Mouse (Mus musculus): ENCODE measurements at regions not wholly inside any gene's neighbourhood (a gene's known extent, or its start where the extent isn't known, plus 50 kb on each side); places are given as distances from the start of the nearest gene placed in this dataset.

DNA sequence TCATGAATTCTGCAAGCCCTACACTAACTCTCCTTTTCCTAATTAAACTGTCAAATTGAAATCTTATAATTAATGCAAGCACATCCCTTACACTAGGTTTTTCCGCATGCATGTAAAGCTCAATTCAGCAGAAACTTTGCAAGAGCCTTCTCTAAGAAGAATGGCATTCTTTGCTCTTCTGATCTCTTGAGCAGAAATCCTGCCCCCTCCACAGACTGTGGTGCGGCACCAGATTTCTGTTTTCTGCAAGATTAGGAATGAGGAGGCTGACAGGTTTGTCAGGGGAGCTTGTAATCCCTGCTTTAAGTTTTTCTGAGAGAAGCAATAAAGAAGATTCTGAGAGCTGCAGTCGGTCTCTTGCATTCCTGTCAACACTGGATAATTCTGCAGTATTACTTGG lies 482.3 kb downstream of the Cetn3 start:
- Histone ChIP-seq H3K36me3 (ENCODE audit: control insufficient read depth, insufficient read depth, low read length) (no peaks in the 10 kb centered on the region), H3K4me1 (ENCODE audit: control insufficient read depth, insufficient read depth, low read length) (no peaks in the 10 kb centered on the region), H3K27me3 (replicated peaks; ENCODE audit: control insufficient read depth, insufficient read depth, low read length) (no peaks in the 10 kb centered on the region), H3K27ac (ENCODE audit: insufficient read depth, low read depth, low read length) (no peak overlapping the region), H3K4me3 (ENCODE audit: insufficient read depth, low read depth, low read length) (no peak overlapping the region)
- WGBS = 57% methylated on average over 3 of the region's 3 CpGs
- TF ChIP-seq CTCF (conservative IDR thresholded peaks at IDR 0.05; ENCODE audit: insufficient read depth, insufficient read length, low read depth, low read length) = no peak
- no peak for TF ChIP-seq POLR2A (IDR thresholded peaks at IDR 0.05; ENCODE audit: low read depth, low read length)
- DNase-seq = no peak

DNA sequence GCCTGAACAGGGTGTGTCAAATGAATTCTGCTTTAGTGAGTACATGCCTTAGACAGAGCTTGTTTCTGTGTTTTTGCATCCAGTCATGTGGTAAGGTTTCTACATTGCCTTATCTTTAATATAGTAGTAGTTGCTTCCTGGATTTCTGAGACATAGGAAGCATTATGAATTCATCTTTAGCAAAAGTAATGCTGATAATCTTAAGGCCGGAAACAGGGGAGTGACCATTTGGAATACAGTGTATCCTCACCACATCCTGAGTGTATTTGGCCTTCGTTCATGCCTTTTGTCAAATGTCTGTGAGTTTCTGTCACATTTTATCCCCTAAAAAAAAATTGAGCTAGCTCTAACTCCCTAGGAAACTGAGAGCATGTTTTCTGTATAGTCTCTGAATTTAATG lies 482.9 kb downstream of the Cetn3 start:
- Histone ChIP-seq H3K4me1 (ENCODE audit: control insufficient read depth, insufficient read depth, low read length) (no peaks in the 10 kb centered on the region), H3K4me3 (ENCODE audit: insufficient read depth, low read depth, low read length) (no peak overlapping the region), H3K27ac (ENCODE audit: insufficient read depth, low read depth, low read length) (no peak overlapping the region), H3K27me3 (replicated peaks; ENCODE audit: control insufficient read depth, insufficient read depth, low read length) (no peaks in the 10 kb centered on the region), H3K36me3 (ENCODE audit: control insufficient read depth, insufficient read depth, low read length) (no peaks in the 10 kb centered on the region)
- 60% methylated on average over 2 of the region's 2 CpGs for WGBS
- DNase-seq = peak; percentile 59
- TF ChIP-seq CTCF (conservative IDR thresholded peaks at IDR 0.05; ENCODE audit: insufficient read depth, insufficient read length, low read depth, low read length) = no peak
- no peak for TF ChIP-seq POLR2A (IDR thresholded peaks at IDR 0.05; ENCODE audit: low read depth, low read length)

DNA sequence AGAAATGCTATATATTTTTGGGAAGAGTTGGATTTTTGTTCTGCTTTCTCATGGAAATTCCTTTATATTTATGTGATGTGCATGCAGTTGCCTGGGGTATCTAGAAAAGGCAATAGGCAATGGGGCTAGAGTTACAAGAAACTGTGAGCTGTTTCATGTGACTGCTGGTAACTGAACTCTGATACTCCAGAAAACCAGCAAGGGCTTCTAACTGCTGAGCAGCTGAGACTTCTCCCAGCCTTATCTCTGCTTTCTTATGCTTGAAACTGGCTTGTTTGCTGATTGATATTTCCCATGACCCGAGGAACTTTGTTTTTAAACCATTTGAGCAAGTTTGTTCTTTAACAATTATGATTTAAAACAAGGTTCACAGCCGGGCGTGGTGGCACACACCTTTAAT lies 491.9 kb downstream of the Cetn3 start:
- Histone ChIP-seq H3K27me3 (replicated peaks; ENCODE audit: control insufficient read depth, insufficient read depth, low read length) (no peaks in the 10 kb centered on the region), H3K36me3 (ENCODE audit: control insufficient read depth, insufficient read depth, low read length) (no peaks in the 10 kb centered on the region), H3K27ac (ENCODE audit: insufficient read depth, low read depth, low read length) (no peak overlapping the region), H3K4me3 (ENCODE audit: insufficient read depth, low read depth, low read length) (no peak overlapping the region), H3K4me1 (ENCODE audit: control insufficient read depth, insufficient read depth, low read length) (no peaks in the 10 kb centered on the region)
- 70% methylated on average over 3 of the region's 3 CpGs for WGBS
- no peak for TF ChIP-seq CTCF (conservative IDR thresholded peaks at IDR 0.05; ENCODE audit: insufficient read depth, insufficient read length, low read depth, low read length)
- no peak for TF ChIP-seq POLR2A (IDR thresholded peaks at IDR 0.05; ENCODE audit: low read depth, low read length)
- no peak for DNase-seq

DNA sequence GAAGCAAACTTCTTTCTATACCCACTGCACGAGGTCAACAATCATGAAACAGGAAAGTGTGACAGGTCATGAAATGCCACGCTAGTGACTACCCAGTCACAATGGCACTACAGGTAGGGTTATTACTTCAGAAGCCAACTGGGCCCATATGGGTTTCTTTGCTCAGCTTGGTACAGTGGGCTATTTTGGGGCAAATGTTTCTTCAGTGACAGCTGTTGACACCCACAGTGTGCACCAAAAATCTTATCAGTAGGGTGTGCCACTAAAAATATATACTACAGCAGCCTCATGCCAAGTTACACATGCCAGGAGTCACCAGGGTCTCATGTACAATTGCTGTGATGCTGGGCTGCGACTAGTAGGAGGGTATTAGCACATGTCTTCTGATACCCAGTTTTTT lies 493.1 kb downstream of the Cetn3 start:
- WGBS = 82% methylated on average over 3 of the region's 3 CpGs

DNA sequence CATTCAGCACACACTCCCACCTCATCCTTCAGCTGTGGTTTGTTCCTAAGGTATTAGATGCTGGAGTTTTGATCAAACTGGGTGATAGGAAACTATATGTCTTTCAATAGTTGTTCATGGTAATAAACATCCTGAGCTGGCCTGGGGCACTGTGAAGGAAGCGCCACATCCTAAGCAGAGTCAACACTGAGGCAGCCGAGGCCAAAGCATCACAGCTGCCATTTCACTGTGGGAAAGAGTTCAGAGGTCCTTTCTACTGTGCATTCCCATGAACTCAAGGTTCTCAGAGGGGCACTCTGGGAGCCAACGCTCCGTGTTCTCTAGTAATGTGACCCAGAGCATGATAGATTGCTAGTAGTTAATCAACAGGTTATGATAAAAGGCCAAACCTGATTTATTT lies 497.9 kb downstream of the Cetn3 start:
- H3K4me1 ChIP-seq (ENCODE audit: control insufficient read depth, insufficient read depth, low read length) = no peaks in the 10 kb centered on the region
- no peaks in the 10 kb centered on the region for H3K36me3 ChIP-seq (ENCODE audit: control insufficient read depth, insufficient read depth, low read length)
- WGBS = 32% methylated on average over 4 of the region's 4 CpGs
- H3K27ac ChIP-seq (ENCODE audit: insufficient read depth, low read depth, low read length) = no peak overlapping the region
- H3K4me3 ChIP-seq (ENCODE audit: insufficient read depth, low read depth, low read length) = no peak overlapping the region
- TF ChIP-seq POLR2A (IDR thresholded peaks at IDR 0.05; ENCODE audit: low read depth, low read length) (no peak), CTCF (conservative IDR thresholded peaks at IDR 0.05; ENCODE audit: insufficient read depth, insufficient read length, low read depth, low read length) (no peak)
- no peak for DNase-seq
- no peaks in the 10 kb centered on the region for H3K27me3 ChIP-seq (replicated peaks; ENCODE audit: control insufficient read depth, insufficient read depth, low read length)

More for the DNA sequence above, 493.1 kb downstream of the Cetn3 start:
- Histone ChIP-seq H3K27ac (ENCODE audit: insufficient read depth, low read depth, low read length) (no peak overlapping the region), H3K36me3 (ENCODE audit: control insufficient read depth, insufficient read depth, low read length) (no peaks in the 10 kb centered on the region), H3K4me3 (ENCODE audit: insufficient read depth, low read depth, low read length) (no peak overlapping the region), H3K27me3 (replicated peaks; ENCODE audit: control insufficient read depth, insufficient read depth, low read length) (no peaks in the 10 kb centered on the region), H3K4me1 (ENCODE audit: control insufficient read depth, insufficient read depth, low read length) (no peaks in the 10 kb centered on the region)
- no peak for DNase-seq
- TF ChIP-seq POLR2A (IDR thresholded peaks at IDR 0.05; ENCODE audit: low read depth, low read length) = no peak
- no peak for TF ChIP-seq CTCF (conservative IDR thresholded peaks at IDR 0.05; ENCODE audit: insufficient read depth, insufficient read length, low read depth, low read length)

DNA sequence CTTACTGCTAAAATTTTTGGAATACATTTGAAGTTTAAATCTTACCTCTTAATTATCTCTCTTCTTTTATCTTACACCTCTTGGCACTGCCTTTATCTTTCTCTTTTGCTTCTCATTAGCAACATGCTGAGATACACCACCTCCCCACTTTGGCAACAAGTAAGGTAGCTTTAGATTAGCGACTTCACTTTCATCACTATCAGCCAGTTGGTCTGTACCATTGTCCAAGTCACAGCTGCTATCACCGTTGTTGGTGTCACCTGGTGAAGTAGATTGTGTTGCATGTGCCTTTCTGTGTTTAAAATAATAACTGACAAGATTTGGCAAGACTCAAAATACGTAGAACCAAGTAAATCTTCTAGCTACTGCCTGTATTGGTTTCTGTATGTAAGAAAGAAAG lies 513.0 kb downstream of the Cetn3 start:
- no peaks in the 10 kb centered on the region for H3K36me3 ChIP-seq (ENCODE audit: control insufficient read depth, insufficient read depth, low read length)
- H3K27me3 ChIP-seq (replicated peaks; ENCODE audit: control insufficient read depth, insufficient read depth, low read length) = no peaks in the 10 kb centered on the region
- no peak overlapping the region for H3K4me3 ChIP-seq (ENCODE audit: insufficient read depth, low read depth, low read length)
- no peak overlapping the region for H3K27ac ChIP-seq (ENCODE audit: insufficient read depth, low read depth, low read length)
- DNase-seq = no peak
- TF ChIP-seq CTCF (conservative IDR thresholded peaks at IDR 0.05; ENCODE audit: insufficient read depth, insufficient read length, low read depth, low read length) (no peak), POLR2A (IDR thresholded peaks at IDR 0.05; ENCODE audit: low read depth, low read length) (no peak)
- no peaks in the 10 kb centered on the region for H3K4me1 ChIP-seq (ENCODE audit: control insufficient read depth, insufficient read depth, low read length)
- WGBS = 62% methylated on average over 3 of the region's 3 CpGs

DNA sequence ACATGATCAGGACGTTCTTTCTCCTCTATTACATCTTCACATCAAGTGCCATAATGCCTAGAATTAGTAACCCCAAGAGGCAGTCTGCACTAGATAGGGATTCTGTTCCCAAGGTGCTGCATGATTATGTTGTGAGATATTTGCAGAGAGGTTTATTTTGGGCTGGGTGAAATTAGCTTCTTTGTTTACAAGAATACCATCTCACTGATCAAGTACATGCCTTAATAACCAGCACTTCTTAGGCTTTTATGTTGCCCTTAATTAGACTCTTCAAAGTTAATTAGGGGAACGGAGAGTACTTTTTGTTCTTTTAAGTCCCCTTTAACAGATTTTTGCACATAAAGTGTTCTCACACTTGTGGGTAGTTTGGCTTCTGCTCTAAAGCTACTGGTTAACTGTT lies 521.4 kb downstream of the Cetn3 start:
- no peak overlapping the region for H3K4me3 ChIP-seq (ENCODE audit: insufficient read depth, low read depth, low read length)
- WGBS = 50% methylated on average over 2 of the region's 2 CpGs
- TF ChIP-seq CTCF (conservative IDR thresholded peaks at IDR 0.05; ENCODE audit: insufficient read depth, insufficient read length, low read depth, low read length) (no peak), POLR2A (IDR thresholded peaks at IDR 0.05; ENCODE audit: low read depth, low read length) (no peak)
- H3K27ac ChIP-seq (ENCODE audit: insufficient read depth, low read depth, low read length) = no peak overlapping the region
- DNase-seq = no peak
- no peaks in the 10 kb centered on the region for H3K27me3 ChIP-seq (replicated peaks; ENCODE audit: control insufficient read depth, insufficient read depth, low read length)
- H3K36me3 ChIP-seq (ENCODE audit: control insufficient read depth, insufficient read depth, low read length) = no peaks in the 10 kb centered on the region
- H3K4me1 ChIP-seq (ENCODE audit: control insufficient read depth, insufficient read depth, low read length) = no peaks in the 10 kb centered on the region

DNA sequence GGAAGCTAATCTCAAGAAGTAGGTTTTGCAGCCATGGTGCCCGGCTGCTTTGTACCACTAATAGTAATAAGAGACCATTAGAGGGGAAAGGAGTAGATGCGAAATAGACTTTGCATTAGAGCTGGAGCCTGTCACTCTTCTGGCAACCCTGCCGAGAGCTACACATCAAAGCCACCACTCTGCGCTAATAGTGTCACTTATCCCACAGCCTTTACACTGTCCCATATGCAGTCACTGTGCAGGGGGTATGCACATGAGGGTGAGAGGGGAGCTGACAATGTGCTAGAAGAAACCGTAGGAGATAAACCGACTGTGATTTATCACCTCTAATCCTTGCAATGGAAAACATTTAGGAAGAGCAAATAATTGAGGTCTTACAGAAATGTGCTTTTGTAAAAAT lies 522.2 kb downstream of the Cetn3 start:
- DNase-seq = no peak

More for the DNA sequence above, 522.2 kb downstream of the Cetn3 start:
- H3K4me3 ChIP-seq (ENCODE audit: insufficient read depth, low read depth, low read length) = no peak overlapping the region
- WGBS = 47% methylated on average over 6 of the region's 6 CpGs
- no peaks in the 10 kb centered on the region for H3K27me3 ChIP-seq (replicated peaks; ENCODE audit: control insufficient read depth, insufficient read depth, low read length)
- TF ChIP-seq POLR2A (IDR thresholded peaks at IDR 0.05; ENCODE audit: low read depth, low read length) (no peak), CTCF (conservative IDR thresholded peaks at IDR 0.05; ENCODE audit: insufficient read depth, insufficient read length, low read depth, low read length) (no peak)
- no peak overlapping the region for H3K27ac ChIP-seq (ENCODE audit: insufficient read depth, low read depth, low read length)
- H3K36me3 ChIP-seq (ENCODE audit: control insufficient read depth, insufficient read depth, low read length) = no peaks in the 10 kb centered on the region
- H3K4me1 ChIP-seq (ENCODE audit: control insufficient read depth, insufficient read depth, low read length) = no peaks in the 10 kb centered on the region
